ENCODE assay signal across 8 mouse cellular contexts in genomic region chr4:88437917-88438316, GRCm38 (mm10). TPM values are rescaled to one million over a fixed set of nuclear protein-coding genes. Genes with fewer than 3 reads are reported as not detected.
DNase-seq lines count a peak whose midpoint lies in the region; ATAC-seq and TF ChIP-seq lines count a peak whose summit lies in the region.

No protein-coding gene starts in this region.

- 35% methylated on average over 2 of the region's 2 CpGs for WGBS in heart, embryonic 14.5 days
- WGBS in liver, embryonic 12.5 days (ENCODE audit: insufficient replicate concordance), result 27% methylated on average over 2 of the region's 2 CpGs

- peak overlapping the region in 1 of 2 experiments; percentile 46; a peak in 1 of 4 replicates for H3K4me3 ChIP-seq in heart, embryonic 14.5 days (ENCODE audit: control insufficient read depth in 1 of 2, insufficient read depth in 1 of 2, low read depth in 1 of 2, low read length in 2 of 2)
- H3K4me3 ChIP-seq in MEL (ENCODE audit: control insufficient read depth in 1 of 2, insufficient read depth in 1 of 2, low read depth in 2 of 2, low read length in 2 of 2), result no peak overlapping the region
- H3K4me3 ChIP-seq in liver, embryonic 12.5 days, result peak overlapping the region; percentile 52

- no peak for TF ChIP-seq POLR2A in MEL (IDR thresholded peaks at IDR 0.05; ENCODE audit: control insufficient read depth in 1 of 2, insufficient read depth in 1 of 2, low read depth in 1 of 2, low read length in 2 of 2, poor library complexity in 1 of 2)

- H3K4me2 ChIP-seq in heart, embryonic 14.5 days (ENCODE audit: low read length), result peak overlapping the region; percentile 71
- peak overlapping the region; percentile 77 for H3K4me2 ChIP-seq in liver, embryonic 12.5 days

- H3K9ac ChIP-seq in heart, embryonic 14.5 days (ENCODE audit: low read length), result no peak overlapping the region; the same call in 1 of the 2 replicates
- H3K9ac ChIP-seq in MEL (ENCODE audit: control insufficient read depth, low read depth, low read length, poor library complexity, severe bottlenecking), result no peak overlapping the region
- H3K9ac ChIP-seq in liver, embryonic 12.5 days, result no peak overlapping the region

- no peaks in the 10 kb centered on the region for H3K27me3 ChIP-seq in heart, embryonic 14.5 days (ENCODE audit: control insufficient read depth, insufficient read depth, low read length)
- H3K27me3 ChIP-seq in MEL (ENCODE audit: control insufficient read depth in 1 of 2, insufficient read depth in 2 of 2, low read length in 2 of 2), result no peaks in the 10 kb centered on the region
- no peaks in the 10 kb centered on the region for H3K27me3 ChIP-seq in liver, embryonic 12.5 days (replicated peaks)

- H3K79me2 ChIP-seq in MEL (ENCODE audit: control insufficient read depth, insufficient read depth, low read length, poor library complexity), result no peaks in the 10 kb centered on the region

- TF ChIP-seq EP300 in MEL (IDR thresholded peaks at IDR 0.05; ENCODE audit: low read depth in 1 of 2, low read length in 2 of 2), result no peak

- ATAC-seq in heart, embryonic 14.5 days (ENCODE audit: insufficient number of reproducible peaks, insufficient read depth, low FRiP score, low read depth), result no peak
- 0 out of 2 replicates have a peak, but pooled peaks have one; percentile 18 for ATAC-seq in granulocyte monocyte progenitor cell, adult 5-6 weeks (replicated peaks; ENCODE audit: poor library complexity, severe bottlenecking)
- ATAC-seq in liver, embryonic 12.5 days, result no peak

- no peak for DNase-seq in heart, postnatal 36 days
- peak; percentile 52 for DNase-seq in MEL (ENCODE audit: low read depth, low spot score)
- DNase-seq in testis, postnatal 14 days (ENCODE audit: low spot score), result no peak
- DNase-seq in thymus, postnatal 25 days, result no peak
- DNase-seq in frontal cortex, postnatal 25 days (ENCODE audit: low spot score in 2 of 2), result no peak

- no peak for TF ChIP-seq CTCF in MEL (IDR thresholded peaks at IDR 0.05 in 2 of 3, conservative IDR thresholded peaks at IDR 0.05 in 1 of 3; ENCODE audit: control insufficient read depth in 1 of 3, insufficient read depth in 1 of 3, low read depth in 2 of 3, low read length in 3 of 3, poor library complexity in 1 of 3, severe bottlenecking in 1 of 3)

- no peaks in the 10 kb centered on the region for H3K9me3 ChIP-seq in heart, embryonic 14.5 days (ENCODE audit: control insufficient read depth, low read length)
- no peaks in the 10 kb centered on the region for H3K9me3 ChIP-seq in MEL (replicated peaks; ENCODE audit: insufficient read depth, low read length)
- H3K9me3 ChIP-seq in liver, embryonic 12.5 days (replicated peaks), result no peaks in the 10 kb centered on the region

- H3K27ac ChIP-seq in heart, embryonic 14.5 days (replicated peaks in 1 of 2; ENCODE audit: control insufficient read depth in 1 of 2, insufficient read depth in 1 of 2, low read depth in 2 of 2, low read length in 2 of 2), result no peak overlapping the region
- H3K27ac ChIP-seq in MEL (ENCODE audit: control insufficient read depth, low read depth, low read length), result no peak overlapping the region
- no peak overlapping the region for H3K27ac ChIP-seq in liver, embryonic 12.5 days

- no peaks in the 10 kb centered on the region for H3K36me3 ChIP-seq in heart, embryonic 14.5 days (ENCODE audit: control insufficient read depth, insufficient read depth, low read length)
- H3K36me3 ChIP-seq in MEL (ENCODE audit: control insufficient read depth in 1 of 2, insufficient read depth in 2 of 2, low read length in 2 of 2), result peaks cover 0 to 38% of the 10 kb centered on the region in 2 experiments; a peak in 2 of 4 replicates
- no peaks in the 10 kb centered on the region for H3K36me3 ChIP-seq in liver, embryonic 12.5 days

- no peak for TF ChIP-seq RAD21 in MEL (IDR thresholded peaks at IDR 0.05; ENCODE audit: low read depth, low read length)

- H3K4me1 ChIP-seq in heart, embryonic 14.5 days (ENCODE audit: control insufficient read depth in 2 of 2, insufficient read depth in 2 of 2, low read length in 2 of 2), result peaks cover 6 to 17% of the 10 kb centered on the region in 2 experiments; a peak in 2 of 4 replicates
- H3K4me1 ChIP-seq in MEL (ENCODE audit: control insufficient read depth in 1 of 2, insufficient read depth in 2 of 2, low read length in 2 of 2), result peaks cover 6 to 38% of the 10 kb centered on the region in 2 experiments
- H3K4me1 ChIP-seq in liver, embryonic 12.5 days, result peaks cover 30% of the 10 kb centered on the region

- intact Hi-C loops in heart, postnatal 36 days (cut with DNase I), result loop anchor here (2.0 kb wide), 1 partner anchor 77 kb away; no protein-coding TSS in a partner anchor

TF ChIP-seq in MEL, 35 proteins besides CTCF, POLR2A, EP300 and RAD21:
- TF ChIP-seq CHD1 (IDR thresholded peaks at IDR 0.05; ENCODE audit: low read depth, low read length), result no peak
- peak; percentile 92 for TF ChIP-seq ZNF384 (IDR thresholded peaks at IDR 0.05; ENCODE audit: low read depth, low read length)
- TF ChIP-seq ETS1 (IDR thresholded peaks at IDR 0.05; ENCODE audit: low read depth, low read length), result peak; percentile 36; the same call in 1 of the 2 replicates

RNA-seq across cellular contexts. Expression of gene Hacd4, which starts 0.8 kb away (rescaled TPM):
- 9.7 and 12.3 TPM in 2 replicates for polyA plus RNA-seq in heart, embryonic 14.5 days (2014; fragmentation: Nextera tagmentation; extraction: Ambion mirVana)
- 1 to 10 TPM; 4.4 to 6.0 TPM for total RNA-seq in heart, postnatal 36 days (2021)
- total RNA-seq in MEL (2012; rRNA removed), result 0.19 and 0.39 TPM in 2 replicates
- polyA plus RNA-seq in MEL (2012; ENCODE audit: insufficient read depth in 1 of 2, insufficient read length in 2 of 2, low read depth in 1 of 2, low replicate concordance in 2 of 2, missing spikeins in 1 of 2), result under 1 TPM in 1 of 2 experiments, not detected in 1; 0.64 TPM
- total RNA-seq in granulocyte monocyte progenitor cell, adult 5-6 weeks (2014; fragmentation: Nextera tagmentation), result 1.8 and 4.9 TPM in 2 replicates
- 2.7 and 2.8 TPM in 2 replicates for total RNA-seq in granulocyte monocyte progenitor cell, adult 5-6 weeks (2017)
- polyA plus RNA-seq in liver, embryonic 12.5 days (2016; fragmentation: Nextera tagmentation; extraction: Ambion mirVana), result 4.8 and 5.5 TPM in 2 replicates
